Mouse (Mus musculus) heart, embryonic 15.5 days (tissue): Measurements from ENCODE around the gene Olfr461. TPM values are rescaled to one million over a fixed set of nuclear protein-coding genes. Genes with fewer than 3 reads are reported as not detected.

Source experiments
- polyA plus RNA-seq: library from polyadenylated mRNA; unstranded; fragments of >200 nt; fragmentation: Nextera tagmentation; extraction: Ambion mirVana; gene quantifications from 2 replicates; pipeline ENCODE4 v1.2.1, GENCODE M21; 2015

Olfr461 gene
- polyA plus RNA-seq, 1 experiment from 2014 or later: not detected

Other genes with a start within 250 kb of the Olfr461 start
- gene Agk, start 229.9 kb downstream of the Olfr461 start, polyA plus RNA-seq: 38.5 and 39.9 TPM in 2 replicates
- 2.5 and 5.9 TPM in 2 replicates for gene E330009J07Rik, start 118.9 kb downstream of the Olfr461 start, polyA plus RNA-seq
- not detected in 2 replicates for gene Wee2, start 116.0 kb downstream of the Olfr461 start, polyA plus RNA-seq
- 96.0 and 98.9 TPM in 2 replicates for gene Ssbp1, start 83.7 kb downstream of the Olfr461 start, polyA plus RNA-seq
- gene Tas2r137, start 63.8 kb downstream of the Olfr461 start, polyA plus RNA-seq: not detected in 2 replicates
- not detected in 2 replicates for gene Tas2r108, start 61.5 kb downstream of the Olfr461 start, polyA plus RNA-seq
- gene Prss37, start 35.5 kb downstream of the Olfr461 start, polyA plus RNA-seq: not detected in 2 replicates
- gene Olfr460, start 14.4 kb upstream of the Olfr461 start, polyA plus RNA-seq: not detected in 2 replicates
- 0.47 and 0.90 TPM in 2 replicates for gene Clec5a, start 30.8 kb upstream of the Olfr461 start, polyA plus RNA-seq
- gene Tas2r138, start 58.3 kb upstream of the Olfr461 start, polyA plus RNA-seq: not detected in 2 replicates
- gene Mgam, start 73.8 kb upstream of the Olfr461 start, polyA plus RNA-seq: 0.03 TPM in 1 of 2 replicates, not detected in the other